Mouse (Mus musculus): ENCODE data around the gene Antxr1. TPM values are rescaled to one million over a fixed set of nuclear protein-coding genes. Genes with fewer than 3 reads are reported as not detected.

Gene Antxr1
- polyA plus RNA-seq, 1 experiment from 2014 or later = 5.2 TPM

GRCm38 (mm10) chr6:87233111-87233510 is 102.5 kb downstream of the Antxr1 start:
- H3K9ac ChIP-seq (replicated peaks; ENCODE audit: low read length) = no peak overlapping the region
- H3K4me2 ChIP-seq (replicated peaks; ENCODE audit: low read depth, low read length) = no peak overlapping the region
- H3K27ac ChIP-seq (ENCODE audit: low read length) = no peak overlapping the region
- H3K27me3 ChIP-seq (ENCODE audit: insufficient read depth, low read length) = no peaks in the 10 kb centered on the region
- WGBS = 76% methylated on average over 4 of the region's 4 CpGs
- H3K4me1 ChIP-seq (ENCODE audit: insufficient read depth, low read length) = peaks cover 11% of the 10 kb centered on the region
- ATAC-seq (ENCODE audit: low FRiP score, low TSS enrichment) = no peak
- peaks cover 4% of the 10 kb centered on the region; the same call in 1 of the 2 replicates for H3K36me3 ChIP-seq (ENCODE audit: insufficient read depth, low read length)
- peaks cover 9% of the 10 kb centered on the region; the same call in 1 of the 2 replicates for H3K9me3 ChIP-seq (ENCODE audit: low read length)
- no peak overlapping the region for H3K4me3 ChIP-seq (ENCODE audit: low read length)

- WGBS = 96% methylated on average over 2 of the region's 2 CpGs
- Histone ChIP-seq H3K4me3 (ENCODE audit: low read length) (no peak overlapping the region), H3K4me1 (ENCODE audit: insufficient read depth, low read length) (peaks cover 26% of the 10 kb centered on the region), H3K27ac (ENCODE audit: low read length) (no peak overlapping the region), H3K27me3 (ENCODE audit: insufficient read depth, low read length) (no peaks in the 10 kb centered on the region), H3K9ac (replicated peaks; ENCODE audit: low read length) (no peak overlapping the region), H3K9me3 (ENCODE audit: low read length) (peaks cover 9% of the 10 kb centered on the region; the same call in 1 of the 2 replicates), H3K36me3 (ENCODE audit: insufficient read depth, low read length) (peaks cover 4% of the 10 kb centered on the region; the same call in 1 of the 2 replicates), H3K4me2 (replicated peaks; ENCODE audit: low read depth, low read length) (no peak overlapping the region)
- ATAC-seq (ENCODE audit: low FRiP score, low TSS enrichment) = no peak
These were observed 105.6 kb downstream of the Antxr1 start for GRCm38 (mm10) chr6:87230041-87230440.

- Histone ChIP-seq H3K9ac (replicated peaks; ENCODE audit: low read length) (no peak overlapping the region), H3K27me3 (ENCODE audit: insufficient read depth, low read length) (no peaks in the 10 kb centered on the region)
- no peak for ATAC-seq (ENCODE audit: low FRiP score, low TSS enrichment)
These were observed 107.7 kb downstream of the Antxr1 start for GRCm38 (mm10) chr6:87227940-87228339.

GRCm38 (mm10) chr6:87226315-87226714 is 109.3 kb downstream of the Antxr1 start:
- H3K27me3 ChIP-seq (ENCODE audit: insufficient read depth, low read length) = no peaks in the 10 kb centered on the region
- H3K4me2 ChIP-seq (replicated peaks; ENCODE audit: low read depth, low read length) = no peak overlapping the region
- H3K27ac ChIP-seq (ENCODE audit: low read length) = peak overlapping the region; percentile 70
- peaks cover 4% of the 10 kb centered on the region; the same call in 1 of the 2 replicates for H3K36me3 ChIP-seq (ENCODE audit: insufficient read depth, low read length)
- H3K9me3 ChIP-seq (ENCODE audit: low read length) = peaks cover 9% of the 10 kb centered on the region; the same call in 1 of the 2 replicates
- 76% methylated on average over 4 of the region's 4 CpGs for WGBS
- H3K9ac ChIP-seq (replicated peaks; ENCODE audit: low read length) = no peak overlapping the region
- no peak overlapping the region for H3K4me3 ChIP-seq (ENCODE audit: low read length)
- no peak for ATAC-seq (ENCODE audit: low FRiP score, low TSS enrichment)
- H3K4me1 ChIP-seq (ENCODE audit: insufficient read depth, low read length) = peaks cover 21% of the 10 kb centered on the region

More at GRCm38 (mm10) chr6:87227940-87228339, 107.7 kb downstream of the Antxr1 start:
- H3K4me2 ChIP-seq (replicated peaks; ENCODE audit: low read depth, low read length) = no peak overlapping the region
- no peak overlapping the region for H3K27ac ChIP-seq (ENCODE audit: low read length)
- peaks cover 30% of the 10 kb centered on the region for H3K4me1 ChIP-seq (ENCODE audit: insufficient read depth, low read length)
- peaks cover 9% of the 10 kb centered on the region; the same call in 1 of the 2 replicates for H3K9me3 ChIP-seq (ENCODE audit: low read length)
- no peak overlapping the region for H3K4me3 ChIP-seq (ENCODE audit: low read length)
- H3K36me3 ChIP-seq (ENCODE audit: insufficient read depth, low read length) = peaks cover 4% of the 10 kb centered on the region; the same call in 1 of the 2 replicates
- 57% methylated on average over 10 of the region's 10 CpGs for WGBS

GRCm38 (mm10) chr6:87225286-87225685 is 110.3 kb downstream of the Antxr1 start:
- H3K27me3 ChIP-seq (ENCODE audit: insufficient read depth, low read length) = no peaks in the 10 kb centered on the region
- 0 out of 2 replicates have a peak, but pooled peaks cover 2% of the 10 kb centered on the region for H3K36me3 ChIP-seq (ENCODE audit: insufficient read depth, low read length)
- H3K4me1 ChIP-seq (ENCODE audit: insufficient read depth, low read length) = peaks cover 21% of the 10 kb centered on the region
- H3K4me3 ChIP-seq (ENCODE audit: low read length) = no peak overlapping the region
- no peak overlapping the region; the same call in 1 of the 2 replicates for H3K9ac ChIP-seq (replicated peaks; ENCODE audit: low read length)
- 39% methylated on average over 1 of the region's 1 CpGs for WGBS
- H3K4me2 ChIP-seq (replicated peaks; ENCODE audit: low read depth, low read length) = no peak overlapping the region
- peaks cover 6% of the 10 kb centered on the region; the same call in 1 of the 2 replicates for H3K9me3 ChIP-seq (ENCODE audit: low read length)
- peak overlapping the region; percentile 70 for H3K27ac ChIP-seq (ENCODE audit: low read length)
- ATAC-seq (ENCODE audit: low FRiP score, low TSS enrichment) = peak; percentile 87

- no peaks in the 10 kb centered on the region for H3K9me3 ChIP-seq (ENCODE audit: low read length)
- no peaks in the 10 kb centered on the region for H3K27me3 ChIP-seq (ENCODE audit: insufficient read depth, low read length)
- H3K9ac ChIP-seq (replicated peaks; ENCODE audit: low read length) = no peak overlapping the region
- no peak for ATAC-seq (ENCODE audit: low FRiP score, low TSS enrichment)
- H3K27ac ChIP-seq (ENCODE audit: low read length) = no peak overlapping the region
- no peak overlapping the region for H3K4me3 ChIP-seq (ENCODE audit: low read length)
- peaks cover 31% of the 10 kb centered on the region for H3K4me1 ChIP-seq (ENCODE audit: insufficient read depth, low read length)
- 63% methylated on average over 10 of the region's 10 CpGs for WGBS
- no peaks in the 10 kb centered on the region for H3K36me3 ChIP-seq (ENCODE audit: insufficient read depth, low read length)
- no peak overlapping the region for H3K4me2 ChIP-seq (replicated peaks; ENCODE audit: low read depth, low read length)
These were observed 112.6 kb downstream of the Antxr1 start for GRCm38 (mm10) chr6:87222854-87223631.

GRCm38 (mm10) chr6:87219061-87219992 is 116.3 kb downstream of the Antxr1 start:
- no peaks in the 10 kb centered on the region for H3K36me3 ChIP-seq (ENCODE audit: insufficient read depth, low read length)
- ATAC-seq (ENCODE audit: low FRiP score, low TSS enrichment) = peak; percentile 40; the same call in 1 of the 2 replicates
- peak overlapping the region; percentile 14; the same call in 1 of the 2 replicates for H3K27ac ChIP-seq (ENCODE audit: low read length)
- H3K27me3 ChIP-seq (ENCODE audit: insufficient read depth, low read length) = no peaks in the 10 kb centered on the region
- no peak overlapping the region for H3K9ac ChIP-seq (replicated peaks; ENCODE audit: low read length)
- H3K4me1 ChIP-seq (ENCODE audit: insufficient read depth, low read length) = peaks cover 10% of the 10 kb centered on the region; the same call in 1 of the 2 replicates
- 51% methylated on average over 13 of the region's 13 CpGs for WGBS
- H3K4me3 ChIP-seq (ENCODE audit: low read length) = no peak overlapping the region
- no peaks in the 10 kb centered on the region for H3K9me3 ChIP-seq (ENCODE audit: low read length)
- no peak overlapping the region for H3K4me2 ChIP-seq (replicated peaks; ENCODE audit: low read depth, low read length)

GRCm38 (mm10) chr6:87216114-87216591 is 119.5 kb downstream of the Antxr1 start:
- H3K9ac ChIP-seq (replicated peaks; ENCODE audit: low read length) = no peak overlapping the region
- H3K27ac ChIP-seq (ENCODE audit: low read length) = no peak overlapping the region; the same call in 1 of the 2 replicates
- H3K9me3 ChIP-seq (ENCODE audit: low read length) = no peaks in the 10 kb centered on the region
- H3K4me2 ChIP-seq (replicated peaks; ENCODE audit: low read depth, low read length) = no peak overlapping the region
- H3K27me3 ChIP-seq (ENCODE audit: insufficient read depth, low read length) = no peaks in the 10 kb centered on the region
- WGBS = 68% methylated on average over 2 of the region's 2 CpGs
- H3K36me3 ChIP-seq (ENCODE audit: insufficient read depth, low read length) = peaks cover 6% of the 10 kb centered on the region; the same call in 1 of the 2 replicates
- 0 out of 2 replicates have a peak, but pooled peaks have one; percentile 43 for ATAC-seq (ENCODE audit: low FRiP score, low TSS enrichment)
- peaks cover 10% of the 10 kb centered on the region; the same call in 1 of the 2 replicates for H3K4me1 ChIP-seq (ENCODE audit: insufficient read depth, low read length)
- no peak overlapping the region for H3K4me3 ChIP-seq (ENCODE audit: low read length)

- Histone ChIP-seq H3K36me3 (ENCODE audit: insufficient read depth, low read length) (peaks cover 6% of the 10 kb centered on the region; the same call in 1 of the 2 replicates), H3K9ac (replicated peaks; ENCODE audit: low read length) (no peak overlapping the region), H3K9me3 (ENCODE audit: low read length) (no peaks in the 10 kb centered on the region), H3K27me3 (ENCODE audit: insufficient read depth, low read length) (no peaks in the 10 kb centered on the region), H3K4me2 (replicated peaks; ENCODE audit: low read depth, low read length) (no peak overlapping the region), H3K27ac (ENCODE audit: low read length) (no peak overlapping the region), H3K4me3 (ENCODE audit: low read length) (no peak overlapping the region), H3K4me1 (ENCODE audit: insufficient read depth, low read length) (no peaks in the 10 kb centered on the region)
- 50% methylated on average over 7 of the region's 7 CpGs for WGBS
- ATAC-seq (ENCODE audit: low FRiP score, low TSS enrichment) = no peak
These were observed 122.4 kb downstream of the Antxr1 start for GRCm38 (mm10) chr6:87213262-87213661.
